ENCODE assay signal across 10 mouse cellular contexts in genomic region chr4:141541851-141542250, GRCm38 (mm10). TPM values are rescaled to one million over a fixed set of nuclear protein-coding genes. Genes with fewer than 3 reads are reported as not detected.
DNase-seq lines count a peak whose midpoint lies in the region; ATAC-seq and TF ChIP-seq lines count a peak whose summit lies in the region.
"Had no signal": no experiment of that assay in that cellular context is flagged by ENCODE, and none has a peak within 500 bp of the region (broad histone marks: within the 10 kb centered on the region; RNA-seq: fewer than 3 reads in every experiment).

No protein-coding gene starts in this region.

- H3K4me1 ChIP-seq in kidney, embryonic 14.5 days (ENCODE audit: control insufficient read depth, insufficient read depth, low read length), result peaks cover 14% of the 10 kb centered on the region; the same call in 1 of the 2 replicates
- H3K4me1 ChIP-seq in forebrain, embryonic 11.5 days (replicated peaks; ENCODE audit: control insufficient read depth, insufficient read depth, low read length), result peaks cover 3% of the 10 kb centered on the region; the same call in 1 of the 2 replicates
- peaks cover 30% of the 10 kb centered on the region for H3K4me1 ChIP-seq in kidney, embryonic 15.5 days
- H3K4me1 ChIP-seq in neural tube, embryonic 11.5 days (ENCODE audit: control insufficient read depth, insufficient read depth, low read length), result peaks cover 13% of the 10 kb centered on the region
- no peaks in the 10 kb centered on the region; the same call in 1 of the 2 replicates for H3K4me1 ChIP-seq in intestine, postnatal 0 days (replicated peaks; ENCODE audit: control insufficient read depth, insufficient read depth, low read length)

- no peak overlapping the region for H3K4me3 ChIP-seq in kidney, embryonic 14.5 days (ENCODE audit: low read length)
- H3K4me3 ChIP-seq in forebrain, embryonic 11.5 days (ENCODE audit: low read depth, low read length), result no peak overlapping the region
- H3K4me3 ChIP-seq in kidney, embryonic 15.5 days (replicated peaks), result no peak overlapping the region
- no peak overlapping the region for H3K4me3 ChIP-seq in neural tube, embryonic 11.5 days (ENCODE audit: low read depth, low read length)
- H3K4me3 ChIP-seq in intestine, postnatal 0 days (ENCODE audit: low read depth, low read length), result no peak overlapping the region

- no peak overlapping the region for H3K4me2 ChIP-seq in kidney, embryonic 14.5 days (replicated peaks; ENCODE audit: low read depth, low read length)
- 0 out of 2 replicates have a peak overlapping the region, but pooled peaks have one; percentile 3 for H3K4me2 ChIP-seq in forebrain, embryonic 11.5 days (ENCODE audit: low read depth, low read length, severe bottlenecking)
- H3K4me2 ChIP-seq in kidney, embryonic 15.5 days, result 0 out of 2 replicates have a peak overlapping the region, but pooled peaks have one; percentile 7
- no peak overlapping the region for H3K4me2 ChIP-seq in neural tube, embryonic 11.5 days (ENCODE audit: low read depth)
- H3K4me2 ChIP-seq in intestine, postnatal 0 days (replicated peaks; ENCODE audit: low read depth), result no peak overlapping the region
- H3K4me2 ChIP-seq: lung, embryonic 14.5 days had no signal

- H3K27me3 ChIP-seq in kidney, embryonic 14.5 days (ENCODE audit: control insufficient read depth, insufficient read depth, low read length), result no peaks in the 10 kb centered on the region
- no peaks in the 10 kb centered on the region for H3K27me3 ChIP-seq in forebrain, embryonic 11.5 days (ENCODE audit: control insufficient read depth, insufficient read depth, low read length)
- no peaks in the 10 kb centered on the region for H3K27me3 ChIP-seq in kidney, embryonic 15.5 days
- H3K27me3 ChIP-seq in neural tube, embryonic 11.5 days (ENCODE audit: control insufficient read depth, insufficient read depth, low read length), result no peaks in the 10 kb centered on the region
- no peaks in the 10 kb centered on the region for H3K27me3 ChIP-seq in intestine, postnatal 0 days (replicated peaks; ENCODE audit: control insufficient read depth, insufficient read depth, low read length)

- H3K27ac ChIP-seq in kidney, embryonic 14.5 days (ENCODE audit: low read depth, low read length), result no peak overlapping the region
- peak overlapping the region; percentile 42; the same call in 1 of the 2 replicates for H3K27ac ChIP-seq in forebrain, embryonic 11.5 days (ENCODE audit: low read depth, low read length)
- H3K27ac ChIP-seq in kidney, embryonic 15.5 days, result 0 out of 2 replicates have a peak overlapping the region, but pooled peaks have one; percentile 11
- no peak overlapping the region for H3K27ac ChIP-seq in neural tube, embryonic 11.5 days (ENCODE audit: low read depth, low read length)
- H3K27ac ChIP-seq in intestine, postnatal 0 days (ENCODE audit: low read depth, low read length), result no peak overlapping the region

- peak; percentile 64 for DNase-seq in kidney, adult 11 months
- peak; percentile 82 for DNase-seq in forebrain, embryonic 11.5 days (ENCODE audit: low spot score)
- peak; percentile 68 for DNase-seq in neural tube, embryonic 11.5 days (ENCODE audit: low spot score)
- DNase-seq in frontal cortex, postnatal 25 days (ENCODE audit: low spot score in 2 of 2), result no peak
- DNase-seq: cerebellum, adult 8-10 months; lung, embryonic 14.5 days had no signal

- WGBS in kidney, embryonic 14.5 days, result 26% methylated on average over 7 of the region's 7 CpGs
- WGBS in forebrain, embryonic 11.5 days, result 12% methylated on average over 7 of the region's 7 CpGs
- 34% methylated on average over 7 of the region's 7 CpGs for WGBS in kidney, embryonic 15.5 days
- 32% methylated on average over 7 of the region's 7 CpGs for WGBS in neural tube, embryonic 11.5 days
- WGBS in intestine, postnatal 0 days, result 71% methylated on average over 7 of the region's 7 CpGs

- no peak overlapping the region for H3K9ac ChIP-seq in kidney, embryonic 14.5 days (ENCODE audit: low read depth, low read length)
- H3K9ac ChIP-seq in forebrain, embryonic 11.5 days (ENCODE audit: low read length), result no peak overlapping the region
- H3K9ac ChIP-seq in kidney, embryonic 15.5 days, result no peak overlapping the region
- no peak overlapping the region for H3K9ac ChIP-seq in neural tube, embryonic 11.5 days (ENCODE audit: low read length)
- no peak overlapping the region for H3K9ac ChIP-seq in intestine, postnatal 0 days (ENCODE audit: low read depth, low read length)
- H3K9ac ChIP-seq: lung, embryonic 14.5 days had no signal

- no peaks in the 10 kb centered on the region for H3K9me3 ChIP-seq in kidney, embryonic 14.5 days (ENCODE audit: control insufficient read depth, low read length)
- H3K9me3 ChIP-seq in forebrain, embryonic 11.5 days (ENCODE audit: control insufficient read depth, low read length), result no peaks in the 10 kb centered on the region
- no peaks in the 10 kb centered on the region for H3K9me3 ChIP-seq in kidney, embryonic 15.5 days (replicated peaks)
- no peaks in the 10 kb centered on the region for H3K9me3 ChIP-seq in neural tube, embryonic 11.5 days (ENCODE audit: control insufficient read depth, low read length)
- H3K9me3 ChIP-seq in intestine, postnatal 0 days (ENCODE audit: control insufficient read depth), result no peaks in the 10 kb centered on the region

- no peaks in the 10 kb centered on the region for H3K36me3 ChIP-seq in kidney, embryonic 14.5 days (ENCODE audit: control insufficient read depth, insufficient read depth, low read length)
- H3K36me3 ChIP-seq in forebrain, embryonic 11.5 days (ENCODE audit: control insufficient read depth, insufficient read depth, low read length), result no peaks in the 10 kb centered on the region
- H3K36me3 ChIP-seq in kidney, embryonic 15.5 days, result no peaks in the 10 kb centered on the region
- no peaks in the 10 kb centered on the region for H3K36me3 ChIP-seq in neural tube, embryonic 11.5 days (ENCODE audit: control insufficient read depth, insufficient read depth, low read length)
- no peaks in the 10 kb centered on the region for H3K36me3 ChIP-seq in intestine, postnatal 0 days (ENCODE audit: control insufficient read depth, insufficient read depth)

- ATAC-seq in kidney, embryonic 14.5 days (ENCODE audit: low FRiP score, low TSS enrichment), result no peak
- ATAC-seq in forebrain, embryonic 11.5 days (replicated peaks; ENCODE audit: low FRiP score), result no peak
- ATAC-seq in kidney, embryonic 15.5 days (replicated peaks; ENCODE audit: low FRiP score), result no peak
- ATAC-seq in neural tube, embryonic 11.5 days (ENCODE audit: insufficient read depth, low FRiP score, low TSS enrichment), result no peak
- no peak for ATAC-seq in erythroblast, adult 5-6 weeks (replicated peaks; ENCODE audit: low FRiP score, poor library complexity, severe bottlenecking)
- no peak for ATAC-seq in intestine, postnatal 0 days

- TF ChIP-seq CTCF in intestine, postnatal 0 days (IDR thresholded peaks at IDR 0.05; ENCODE audit: low read depth), result no peak

RNA-seq across cellular contexts. Expression of gene Spen, which starts 3.5 kb away (rescaled TPM):
- 13.1 and 19.3 TPM in 2 replicates for polyA plus RNA-seq in kidney, embryonic 14.5 days (2014; fragmentation: Nextera tagmentation; extraction: Ambion mirVana)
- polyA plus RNA-seq in forebrain, embryonic 11.5 days (2014; fragmentation: Nextera tagmentation; extraction: Ambion mirVana), result 17.1 and 19.2 TPM in 2 replicates
- 10.3 and 11.1 TPM in 2 replicates for polyA plus RNA-seq in kidney, embryonic 15.5 days (2015; fragmentation: Nextera tagmentation; extraction: Ambion mirVana)
- polyA plus RNA-seq in neural tube, embryonic 11.5 days (2014; fragmentation: Nextera tagmentation; extraction: Ambion mirVana), result 13.9 and 16.2 TPM in 2 replicates
- total RNA-seq in erythroblast, adult 5-6 weeks (2015; ENCODE audit: low replicate concordance), result 38.0 and 60.7 TPM in 2 replicates
- total RNA-seq in erythroblast, adult 5-6 weeks (2017; ENCODE audit: low replicate concordance), result 35.6 and 63.0 TPM in 2 replicates
- polyA plus RNA-seq in intestine, postnatal 0 days (2015; fragmentation: Nextera tagmentation; extraction: Ambion mirVana), result 3.2 and 4.0 TPM in 2 replicates

Comparison
In these comparisons a context has a peak if more than half of its experiments do, and no peak if none do; other contexts are left out.
1. H3K27ac ChIP-seq: peak in forebrain, embryonic 11.5 days (single experiment) and kidney, embryonic 15.5 days (single experiment); none in kidney, embryonic 14.5 days (single experiment), neural tube, embryonic 11.5 days (single experiment) and intestine, postnatal 0 days (single experiment).
2. H3K4me2 ChIP-seq: peak in forebrain, embryonic 11.5 days (single experiment) and kidney, embryonic 15.5 days (single experiment); none in kidney, embryonic 14.5 days (single experiment), neural tube, embryonic 11.5 days (single experiment) and intestine, postnatal 0 days (single experiment).
3. DNase-seq: peak in kidney, adult 11 months (single experiment), forebrain, embryonic 11.5 days (single experiment) and neural tube, embryonic 11.5 days (single experiment); none in frontal cortex, postnatal 25 days (0 of 2).